Mouse (Mus musculus): ENCODE data around the gene Ube2q2. TPM values are rescaled to one million over a fixed set of nuclear protein-coding genes. Genes with fewer than 3 reads are reported as not detected.
"Not testable (repeated sequence)": the region's sequence is repeated elsewhere in the genome, so short reads cannot be mapped to it uniquely, and the experiment has no call there.

Ube2q2 gene
- polyA plus RNA-seq (2012; rRNA removed), result 19.0 and 19.8 TPM in 2 replicates

- Histone ChIP-seq H3K4me1 (ENCODE audit: control insufficient read depth, insufficient read depth, low read length) (no peaks in the 10 kb centered on the region), H3K27me3 (ENCODE audit: control insufficient read depth, insufficient read depth, low read length) (no peaks in the 10 kb centered on the region), H3K4me3 (ENCODE audit: control insufficient read depth, low read depth, low read length) (peak within 1 kb of the TSS; percentile 94), H3K27ac (ENCODE audit: control insufficient read depth, insufficient read depth, low read depth, low read length) (peak within 1 kb of the TSS; percentile 91), H3K36me3 (ENCODE audit: control insufficient read depth, insufficient read depth, low read length) (no peaks in the 10 kb centered on the region)
- TF ChIP-seq POLR2A (IDR thresholded peaks at IDR 0.05; ENCODE audit: control insufficient read depth, low read depth, low read length), result peak; percentile 41
- TF ChIP-seq CTCF (IDR thresholded peaks at IDR 0.05; ENCODE audit: control insufficient read depth, insufficient read depth, insufficient replicate concordance, low read depth, low read length), result no peak
These were observed at the start of gene Ube2q2 for GRCm38 (mm10) chr9:55148854-55149498. Gene Ube2q2 (plus strand): TSS chr9:55148854.

GRCm38 (mm10) chr9:55101117-55101516, 47.5 kb upstream of the Ube2q2 start:
- Histone ChIP-seq H3K4me3 (ENCODE audit: control insufficient read depth, low read depth, low read length) (no peak overlapping the region), H3K27ac (ENCODE audit: control insufficient read depth, insufficient read depth, low read depth, low read length) (no peak overlapping the region), H3K4me1 (ENCODE audit: control insufficient read depth, insufficient read depth, low read length) (no peaks in the 10 kb centered on the region), H3K27me3 (ENCODE audit: control insufficient read depth, insufficient read depth, low read length) (no peaks in the 10 kb centered on the region), H3K36me3 (ENCODE audit: control insufficient read depth, insufficient read depth, low read length) (no peaks in the 10 kb centered on the region)
- TF ChIP-seq POLR2A (IDR thresholded peaks at IDR 0.05; ENCODE audit: control insufficient read depth, low read depth, low read length) (no peak), CTCF (IDR thresholded peaks at IDR 0.05; ENCODE audit: control insufficient read depth, insufficient read depth, insufficient replicate concordance, low read depth, low read length) (no peak)

- Histone ChIP-seq H3K4me3 (ENCODE audit: control insufficient read depth, low read depth, low read length) (no peak overlapping the region), H3K27ac (ENCODE audit: control insufficient read depth, insufficient read depth, low read depth, low read length) (no peak overlapping the region), H3K36me3 (ENCODE audit: control insufficient read depth, insufficient read depth, low read length) (no peaks in the 10 kb centered on the region), H3K4me1 (ENCODE audit: control insufficient read depth, insufficient read depth, low read length) (no peaks in the 10 kb centered on the region), H3K27me3 (ENCODE audit: control insufficient read depth, insufficient read depth, low read length) (no peaks in the 10 kb centered on the region)
- TF ChIP-seq CTCF (IDR thresholded peaks at IDR 0.05; ENCODE audit: control insufficient read depth, insufficient read depth, insufficient replicate concordance, low read depth, low read length) (no peak), POLR2A (IDR thresholded peaks at IDR 0.05; ENCODE audit: control insufficient read depth, low read depth, low read length) (no peak)
These were observed 46.3 kb upstream of the Ube2q2 start for GRCm38 (mm10) chr9:55102186-55102835.

- H3K27ac ChIP-seq (ENCODE audit: control insufficient read depth, insufficient read depth, low read depth, low read length), result no peak overlapping the region
- H3K27me3 ChIP-seq (ENCODE audit: control insufficient read depth, insufficient read depth, low read length), result no peaks in the 10 kb centered on the region
- H3K4me1 ChIP-seq (ENCODE audit: control insufficient read depth, insufficient read depth, low read length), result no peaks in the 10 kb centered on the region
- no peak overlapping the region for H3K4me3 ChIP-seq (ENCODE audit: control insufficient read depth, low read depth, low read length)
- no peak for TF ChIP-seq POLR2A (IDR thresholded peaks at IDR 0.05; ENCODE audit: control insufficient read depth, low read depth, low read length)
- no peak for TF ChIP-seq CTCF (IDR thresholded peaks at IDR 0.05; ENCODE audit: control insufficient read depth, insufficient read depth, insufficient replicate concordance, low read depth, low read length)
- H3K36me3 ChIP-seq (ENCODE audit: control insufficient read depth, insufficient read depth, low read length), result no peaks in the 10 kb centered on the region
These were observed 45.6 kb upstream of the Ube2q2 start for GRCm38 (mm10) chr9:55102931-55103630.

- Histone ChIP-seq H3K4me3 (ENCODE audit: control insufficient read depth, low read depth, low read length) (no peak overlapping the region), H3K4me1 (ENCODE audit: control insufficient read depth, insufficient read depth, low read length) (no peaks in the 10 kb centered on the region), H3K36me3 (ENCODE audit: control insufficient read depth, insufficient read depth, low read length) (no peaks in the 10 kb centered on the region), H3K27ac (ENCODE audit: control insufficient read depth, insufficient read depth, low read depth, low read length) (no peak overlapping the region), H3K27me3 (ENCODE audit: control insufficient read depth, insufficient read depth, low read length) (no peaks in the 10 kb centered on the region)
- TF ChIP-seq POLR2A (IDR thresholded peaks at IDR 0.05; ENCODE audit: control insufficient read depth, low read depth, low read length), result no peak
- peak; percentile 90; the same call in 1 of the 2 replicates for TF ChIP-seq CTCF (IDR thresholded peaks at IDR 0.05; ENCODE audit: control insufficient read depth, insufficient read depth, insufficient replicate concordance, low read depth, low read length)
These were observed 38.4 kb upstream of the Ube2q2 start for GRCm38 (mm10) chr9:55110059-55110834.

- H3K4me1 ChIP-seq (ENCODE audit: control insufficient read depth, insufficient read depth, low read length); H3K27me3 ChIP-seq (ENCODE audit: control insufficient read depth, insufficient read depth, low read length); H3K4me3 ChIP-seq (ENCODE audit: control insufficient read depth, low read depth, low read length); H3K27ac ChIP-seq (ENCODE audit: control insufficient read depth, insufficient read depth, low read depth, low read length); H3K36me3 ChIP-seq (ENCODE audit: control insufficient read depth, insufficient read depth, low read length): not testable (repeated sequence)
These were observed 37.8 kb upstream of the Ube2q2 start for GRCm38 (mm10) chr9:55110835-55111217.

- Histone ChIP-seq H3K4me1 (ENCODE audit: control insufficient read depth, insufficient read depth, low read length) (no peaks in the 10 kb centered on the region), H3K4me3 (ENCODE audit: control insufficient read depth, low read depth, low read length) (no peak overlapping the region), H3K36me3 (ENCODE audit: control insufficient read depth, insufficient read depth, low read length) (no peaks in the 10 kb centered on the region), H3K27me3 (ENCODE audit: control insufficient read depth, insufficient read depth, low read length) (no peaks in the 10 kb centered on the region), H3K27ac (ENCODE audit: control insufficient read depth, insufficient read depth, low read depth, low read length) (no peak overlapping the region)
- no peak for TF ChIP-seq CTCF (IDR thresholded peaks at IDR 0.05; ENCODE audit: control insufficient read depth, insufficient read depth, insufficient replicate concordance, low read depth, low read length)
These were observed 33.9 kb upstream of the Ube2q2 start for GRCm38 (mm10) chr9:55114752-55115151.

Measured in testis, adult 2 months (tissue).